Mouse (Mus musculus) lung, adult 18-20 months (tissue): ENCODE results near the gene Muc20.

Source experiments
- DNase-seq, 2 experiments: peaks; one replicate each; pipeline ENCODE4 v3.0.0; 2022; ENCODE audit warnings: mixed read lengths in 2 of 2

Muc20 gene

DNA sequence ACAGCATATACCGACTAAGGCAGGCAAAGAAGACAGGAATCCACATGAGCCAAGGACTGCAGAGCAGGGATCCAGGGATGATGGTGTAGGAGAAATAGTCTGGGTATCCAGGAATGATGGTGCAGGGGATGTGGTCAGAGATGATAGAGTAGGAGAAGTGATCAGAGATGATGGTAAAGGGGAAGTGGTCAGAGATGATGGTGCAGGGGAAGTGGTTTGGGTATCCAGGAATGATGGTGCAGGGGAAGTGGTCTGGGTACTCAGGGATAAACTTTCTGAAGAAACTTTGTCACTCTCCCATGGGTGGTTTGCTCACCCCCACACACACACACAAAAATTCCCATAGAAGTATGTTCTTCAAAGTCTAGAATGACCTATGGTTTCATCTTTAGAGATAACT, 2.1 kb downstream of the Muc20 start:
- DNase-seq = no peak

DNA sequence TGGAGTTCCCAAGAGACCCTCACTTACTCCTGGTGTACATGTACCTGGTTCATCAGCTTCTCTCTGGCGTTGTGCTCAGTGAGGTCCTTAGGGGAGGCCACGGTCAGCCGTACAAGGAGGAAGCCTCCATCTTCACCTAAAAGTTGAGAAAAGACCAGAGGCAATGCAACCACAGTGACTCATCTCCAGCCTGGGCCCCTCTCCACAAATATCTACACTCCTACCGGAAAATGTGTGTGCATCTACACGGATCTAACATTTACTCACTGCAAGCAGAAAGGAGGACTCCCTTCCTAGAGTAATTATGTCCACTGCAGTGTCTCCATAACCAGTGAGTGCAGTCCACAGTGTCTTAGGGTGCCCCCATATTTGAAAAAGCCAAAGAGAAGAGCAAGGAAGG, 7.2 kb downstream of the Muc20 start:
- DNase-seq = no peak

DNA sequence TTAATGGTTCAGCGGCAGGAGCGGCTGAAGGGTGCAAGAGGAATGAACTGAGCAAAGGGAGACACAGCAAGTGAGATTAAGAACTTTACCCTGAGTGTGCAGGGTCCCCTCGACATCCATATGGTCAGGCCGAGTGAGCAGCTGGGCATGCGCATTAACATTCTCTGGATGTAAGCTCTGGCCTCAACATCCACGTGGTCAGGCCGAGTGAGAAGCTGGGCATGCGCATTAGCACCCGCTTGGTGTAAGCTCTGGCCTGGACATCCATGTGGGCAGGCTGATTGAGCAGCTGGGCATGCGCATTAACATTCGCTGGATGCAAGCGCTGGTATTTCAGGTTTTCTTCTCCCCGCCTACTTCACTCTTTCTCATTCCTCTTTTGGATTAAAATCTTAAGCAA, 12.4 kb downstream of the Muc20 start:
- no peak for DNase-seq

DNA sequence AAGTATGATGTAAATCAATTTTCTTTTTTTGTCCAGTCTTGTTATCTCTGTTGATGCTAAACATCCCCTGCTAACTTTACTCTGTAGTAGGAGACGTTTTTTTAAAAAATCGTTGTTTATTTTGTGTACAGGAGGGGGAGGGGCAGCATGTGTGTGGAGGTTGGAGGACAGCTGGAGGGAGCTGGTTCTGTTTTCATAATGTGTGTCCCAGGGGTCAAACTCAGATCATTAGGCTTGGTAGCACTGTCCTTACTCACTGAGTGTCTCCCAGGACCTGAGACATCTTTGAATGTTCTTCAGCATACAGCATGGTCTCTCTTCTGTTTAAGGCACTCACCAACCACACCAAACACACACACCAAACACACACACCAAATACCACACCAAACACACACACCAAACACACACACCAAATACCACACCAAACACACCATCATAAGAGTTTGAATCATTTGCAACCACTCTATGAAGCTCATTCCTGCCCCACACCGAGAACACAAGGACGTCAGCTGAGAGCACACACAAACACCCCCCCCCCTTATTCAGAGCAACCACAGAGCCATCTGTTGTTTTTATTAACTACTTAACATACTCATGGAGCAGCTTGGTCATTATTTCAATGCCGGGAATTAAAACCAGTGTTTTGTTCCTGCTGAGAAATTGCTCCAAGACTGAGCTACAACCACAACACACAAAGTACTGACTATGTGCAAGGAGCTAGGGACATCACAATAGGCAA, 13.7 kb downstream of the Muc20 start:
- no peak for DNase-seq

DNA sequence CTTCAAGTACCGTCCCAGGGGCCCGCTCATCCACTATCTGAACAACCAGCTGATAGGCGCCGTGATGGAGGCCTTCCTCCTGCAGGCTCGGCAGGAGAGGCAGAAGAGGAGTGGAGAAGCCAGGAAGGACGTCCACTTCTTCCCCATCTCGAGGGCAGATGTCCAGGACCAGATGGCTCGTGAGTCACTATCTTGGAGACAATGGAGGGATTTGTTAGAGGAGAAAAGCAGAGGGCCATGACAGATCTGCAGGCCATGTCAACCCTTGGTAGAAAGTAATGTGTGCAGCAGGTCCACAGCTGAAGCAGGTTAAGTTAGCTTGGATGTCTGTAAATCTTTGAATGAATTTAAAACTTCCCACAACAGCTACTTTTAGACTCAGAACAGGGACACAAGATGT, 18.3 kb downstream of the Muc20 start:
- DNase-seq = no peak

DNA sequence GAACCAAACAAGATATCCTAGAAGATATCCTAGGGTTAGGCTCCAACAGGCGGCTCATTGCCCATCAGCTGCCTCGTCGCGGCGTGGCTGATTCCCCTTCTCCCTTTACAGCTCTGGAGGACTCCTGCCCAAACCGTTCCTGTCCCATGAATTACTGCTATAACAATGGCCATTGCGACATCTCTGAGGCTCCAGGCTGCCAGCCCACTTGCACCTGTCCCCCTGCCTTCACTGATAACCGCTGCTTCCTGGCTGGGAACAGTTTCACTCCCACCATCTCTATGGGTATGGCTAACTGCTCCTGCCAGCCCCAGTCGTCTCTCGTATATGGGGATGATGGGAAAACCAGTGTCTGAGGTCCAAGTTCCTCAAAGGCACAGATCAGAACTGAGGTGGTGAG, 20.6 kb downstream of the Muc20 start:
- no peak for DNase-seq

DNA sequence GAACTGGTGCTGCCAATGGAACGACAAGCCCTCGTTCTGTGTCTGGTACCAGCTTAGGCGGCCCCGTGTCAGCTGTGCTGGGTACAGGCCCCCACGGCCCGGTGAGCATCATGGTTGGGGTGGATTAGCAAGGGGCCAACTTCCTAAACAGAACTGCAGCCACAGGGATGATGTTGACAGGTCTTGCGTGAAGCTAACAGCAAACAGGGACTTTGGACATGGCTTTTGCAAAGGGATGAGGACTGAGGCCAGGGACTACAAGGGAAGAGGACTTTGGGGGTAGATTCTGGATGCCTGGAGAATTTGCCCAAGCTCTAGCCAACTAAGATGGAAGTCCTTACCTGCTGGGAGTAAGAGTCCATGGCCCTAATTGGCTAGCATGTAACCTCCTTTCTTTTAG, 30.3 kb downstream of the Muc20 start:
- no peak for DNase-seq

DNA sequence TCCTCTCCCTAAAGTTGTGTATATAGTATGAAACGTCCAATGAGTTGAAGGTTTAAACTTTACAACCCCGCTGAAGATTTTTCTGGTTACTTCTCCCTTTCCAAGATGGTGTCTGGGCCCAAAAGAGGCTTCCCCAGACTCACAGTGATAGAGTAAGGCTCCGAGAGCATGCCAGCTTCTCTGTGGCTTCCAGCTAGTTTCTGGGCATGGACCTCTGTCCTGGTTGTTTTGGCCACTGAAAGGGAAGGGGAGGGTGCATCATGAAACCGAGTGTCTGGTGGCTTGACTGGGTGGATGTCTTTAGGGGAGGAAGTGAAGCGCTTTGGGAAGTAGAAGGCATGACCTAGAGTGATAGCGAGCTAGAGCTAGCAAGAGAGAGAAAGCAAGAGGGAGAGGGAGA, 32.3 kb downstream of the Muc20 start:
- no peak for DNase-seq

DNA sequence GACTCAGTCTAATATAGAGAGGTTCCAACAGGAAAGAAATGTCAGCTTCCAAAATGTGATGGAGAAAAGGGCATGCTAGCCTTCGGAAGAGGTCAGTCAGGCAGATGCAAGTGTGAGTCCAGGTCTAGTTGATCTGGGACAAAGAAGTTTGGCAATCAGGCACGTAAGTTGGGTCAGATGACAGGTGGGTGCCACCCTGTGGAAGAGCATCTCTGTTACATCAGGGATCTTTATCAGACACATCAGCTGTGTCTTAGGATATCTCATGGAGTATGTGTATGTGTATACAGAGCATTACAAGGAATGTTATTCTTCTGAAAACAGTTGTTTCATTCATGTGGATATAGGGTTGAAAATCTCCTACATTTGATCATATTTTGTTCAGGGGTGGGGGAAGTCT, 32.7 kb downstream of the Muc20 start:
- no peak for DNase-seq

DNA sequence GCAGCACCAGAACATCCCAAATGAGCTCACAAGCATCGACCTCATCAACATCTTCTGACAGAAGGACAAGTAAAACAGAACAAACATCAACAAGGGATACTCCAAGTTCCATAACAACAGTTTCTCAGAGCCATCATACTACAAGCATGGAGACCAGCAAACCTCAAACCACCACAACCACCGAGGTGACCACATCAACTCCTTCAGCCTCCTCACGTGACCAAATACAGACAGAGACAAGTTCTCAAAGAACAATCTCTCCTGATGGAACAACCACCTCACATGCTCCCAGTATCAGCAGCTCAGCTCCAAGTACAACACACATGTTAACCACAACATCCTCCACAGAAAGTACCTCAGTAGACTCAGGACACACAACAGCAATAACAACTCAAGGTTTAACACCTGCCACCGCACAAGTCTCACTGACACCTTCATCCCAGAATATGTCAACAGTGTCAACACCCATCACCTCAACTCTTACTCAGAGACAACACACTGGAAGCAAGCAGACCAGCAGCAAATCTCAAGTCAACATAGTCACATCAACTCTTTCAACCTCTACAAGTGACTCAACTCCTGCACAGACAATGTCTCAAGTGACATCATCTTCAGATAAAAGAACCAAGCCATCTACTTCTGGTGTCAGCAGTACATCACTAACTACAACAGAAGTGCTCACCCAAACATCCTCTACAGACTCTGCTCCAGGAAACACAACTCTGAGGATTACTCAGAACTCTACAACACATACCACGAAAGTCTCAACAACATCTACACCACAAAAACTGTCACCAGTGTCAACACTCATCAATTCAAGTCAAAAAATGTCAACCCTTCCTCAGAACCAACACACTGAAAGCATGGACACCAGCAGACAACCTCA, 46.8 kb downstream of the Muc20 start:
- DNase-seq = no peak

DNA sequence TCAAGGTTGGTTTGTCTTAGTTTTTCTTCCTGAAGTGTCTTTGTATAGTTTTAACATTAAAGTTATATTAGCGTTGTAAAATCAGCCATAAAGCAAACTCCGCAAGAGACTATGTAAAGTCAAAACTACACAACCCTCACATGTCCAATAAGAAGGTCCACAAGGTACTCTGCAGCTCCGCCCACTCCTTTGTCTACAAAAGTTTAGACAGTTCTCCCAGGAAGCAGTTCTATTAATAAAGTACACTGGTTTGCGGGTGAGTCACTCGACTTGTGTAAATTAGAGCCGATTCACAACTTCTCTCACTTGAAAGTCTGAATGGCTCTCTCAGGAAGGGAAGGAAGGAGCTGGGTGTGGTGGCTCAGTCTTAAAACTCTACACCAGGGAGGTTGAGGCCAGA, 51.4 kb downstream of the Muc20 start:
- DNase-seq = peak; percentile 79 to 87

DNA sequence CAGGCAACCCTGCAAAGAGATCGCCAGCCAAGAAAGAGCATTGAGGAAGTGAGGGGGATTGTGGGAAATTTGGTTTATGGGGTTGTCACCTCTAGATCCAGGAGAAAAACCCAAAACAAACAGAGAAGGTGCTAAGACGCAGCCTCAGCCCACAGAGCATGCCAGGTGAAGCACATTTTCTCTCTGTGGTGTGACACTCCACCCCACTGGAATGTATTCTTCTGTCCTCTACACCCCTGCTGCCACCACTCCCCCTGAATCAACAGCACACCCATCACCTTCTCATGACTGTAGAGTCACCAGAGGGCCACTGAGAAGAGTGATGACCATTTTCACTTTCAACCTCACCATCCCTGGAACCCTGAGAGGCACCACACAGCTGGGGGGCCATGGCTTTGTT, 54.5 kb downstream of the Muc20 start:
- no peak for DNase-seq

DNA sequence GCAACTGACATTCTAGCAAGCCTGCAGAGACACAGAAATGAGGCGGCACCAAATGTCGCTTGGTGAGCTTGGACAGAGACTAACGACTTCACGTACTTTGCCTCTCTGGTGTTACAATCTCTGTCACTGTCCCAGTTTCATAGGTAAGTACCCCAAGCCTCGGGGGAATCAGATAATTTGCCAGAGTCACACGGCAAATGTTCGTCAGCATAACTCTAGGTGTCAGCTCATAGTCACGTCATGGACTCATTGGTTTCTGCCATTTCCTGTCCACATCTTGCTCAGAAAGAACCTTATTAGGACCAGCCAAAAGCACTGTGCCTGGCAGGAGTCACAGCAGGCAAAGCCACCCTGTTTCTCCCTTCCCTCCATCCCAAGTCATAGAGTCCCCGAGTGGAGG, 55.9 kb downstream of the Muc20 start:
- DNase-seq = no peak

DNA sequence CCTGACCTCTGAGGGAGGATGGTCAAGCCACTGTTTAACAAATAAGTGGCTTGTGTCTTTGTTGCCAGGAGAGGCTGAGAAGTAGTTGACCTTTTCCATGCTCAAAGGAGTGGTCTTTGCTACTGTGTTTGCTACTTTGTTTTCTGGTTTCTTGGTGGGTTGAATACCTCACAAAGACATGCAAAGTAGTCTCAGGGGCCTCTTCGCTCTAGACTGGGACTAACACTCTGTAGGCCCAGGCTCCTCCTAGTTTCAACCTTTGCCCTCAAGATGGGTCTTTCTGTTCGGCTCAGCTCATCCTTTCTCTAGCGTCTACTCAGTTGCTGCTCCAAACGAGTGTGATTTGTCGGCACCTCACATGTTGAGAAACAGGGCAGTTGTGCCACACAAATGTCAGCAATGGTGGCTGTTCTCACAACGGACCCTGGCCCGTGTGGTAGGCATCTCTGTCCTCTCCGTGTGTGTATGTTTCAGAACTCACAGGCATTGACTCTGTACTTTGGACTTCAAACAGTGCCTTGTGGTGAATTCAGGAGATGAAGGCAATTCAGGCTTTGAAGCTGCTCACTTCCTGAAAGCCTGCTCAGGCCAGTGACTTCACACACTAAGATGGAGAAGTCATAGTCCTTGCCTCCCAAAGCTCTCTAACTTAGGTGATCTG, 57.1 kb downstream of the Muc20 start:
- DNase-seq = no peak

DNA sequence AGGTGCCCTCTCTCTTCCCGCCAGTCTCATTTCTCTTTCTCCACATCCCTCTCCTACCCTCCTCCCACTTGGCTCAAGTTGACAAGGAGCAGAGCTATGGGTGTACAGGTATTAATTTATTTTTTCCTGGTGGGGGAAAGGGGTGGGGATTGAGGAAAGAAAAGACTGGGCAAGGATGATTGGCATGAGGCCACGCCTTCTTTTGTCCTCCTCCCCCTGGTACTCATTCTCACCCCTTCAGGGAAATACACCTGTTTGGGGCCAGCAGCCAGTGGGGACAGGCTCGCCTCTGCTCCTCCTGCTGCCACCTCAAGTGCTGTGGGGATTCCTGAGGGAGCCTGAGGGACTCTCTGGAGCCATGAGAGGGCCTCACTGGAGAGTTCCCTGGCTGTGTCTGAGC, 61.2 kb downstream of the Muc20 start:
- peak; percentile 71 to 83 for DNase-seq

DNA sequence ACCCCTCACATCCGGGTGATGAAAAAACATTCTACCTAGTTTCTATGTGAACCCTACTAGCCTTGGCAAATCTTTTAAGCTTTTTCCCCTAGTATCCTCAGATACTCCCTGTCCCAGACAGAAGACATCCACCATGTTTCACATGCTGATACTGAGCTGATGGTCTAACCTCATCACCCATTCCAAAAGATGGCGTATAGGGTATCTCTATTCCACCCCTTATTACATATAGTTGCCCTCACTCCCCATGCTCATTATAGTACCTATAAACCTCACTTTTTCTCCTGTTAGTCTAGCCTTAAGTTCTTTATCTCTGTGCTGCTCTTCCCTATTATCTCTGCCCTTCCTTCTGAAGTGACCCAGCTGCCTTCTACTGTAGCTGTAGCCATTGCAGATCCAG, 61.6 kb downstream of the Muc20 start, which contains the start of gene Muc4:
Muc4 (plus strand) TSS at position 301 of the 400 bp plus-strand sequence.
- no peak for DNase-seq

DNA sequence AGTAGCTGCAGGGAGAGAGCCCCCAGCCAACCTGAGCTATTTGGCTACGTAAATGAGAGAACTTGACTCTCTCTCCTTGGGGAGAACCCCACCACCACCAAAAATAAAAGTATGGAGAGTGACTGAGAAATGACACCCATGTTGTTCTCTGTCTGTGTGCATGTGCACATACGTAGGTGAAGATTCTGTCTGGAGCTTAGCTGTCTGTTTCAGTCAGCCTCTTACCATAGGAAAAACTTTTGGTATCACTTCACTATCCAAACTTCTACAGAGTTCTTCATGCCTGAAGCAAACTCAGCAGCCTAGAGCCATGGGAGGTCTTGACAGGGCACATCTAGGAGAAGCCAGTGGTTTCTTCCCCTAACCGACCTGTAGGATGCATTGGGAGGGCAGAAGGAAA, 64.0 kb downstream of the Muc20 start:
- DNase-seq = no peak

DNA sequence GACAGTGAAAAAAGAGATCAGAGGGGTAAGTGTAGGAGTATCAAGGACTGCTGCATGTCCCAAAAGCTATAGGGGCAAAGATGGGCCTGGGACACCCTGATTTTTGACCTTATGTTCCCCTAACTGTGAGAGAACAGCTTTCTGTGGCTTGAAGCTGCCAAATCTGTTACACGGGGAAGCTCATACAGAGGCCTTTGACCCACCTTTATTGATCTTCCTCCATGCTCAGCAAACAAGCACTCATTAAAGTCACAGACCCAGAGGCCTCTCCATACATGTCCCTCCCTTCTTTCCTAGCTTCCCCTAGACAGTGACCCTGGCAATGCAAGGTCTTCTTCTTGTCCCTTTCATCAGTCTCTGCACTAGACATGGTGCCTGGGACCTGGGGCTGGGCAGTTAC, 68.5 kb downstream of the Muc20 start:
- no peak for DNase-seq

DNA sequence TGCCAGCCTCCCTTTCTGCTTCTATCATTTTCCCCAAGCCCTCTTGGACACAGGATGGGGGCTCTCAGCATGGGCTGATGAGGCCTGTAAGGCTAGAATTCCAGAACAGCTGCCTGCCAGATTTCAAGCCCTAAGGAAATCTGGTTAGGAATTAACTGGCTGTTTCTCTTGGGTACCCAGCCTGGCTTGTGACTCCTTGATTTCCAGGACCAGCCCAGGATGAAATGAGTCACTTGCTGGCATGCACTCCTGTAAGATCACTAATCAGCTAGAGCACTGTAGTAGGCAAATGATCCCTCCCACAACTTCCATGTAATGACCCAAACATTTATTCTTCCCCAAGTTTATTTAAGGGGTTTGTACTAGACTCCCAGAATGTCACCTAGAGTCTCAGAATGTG, 69.0 kb downstream of the Muc20 start:
- DNase-seq = no peak
